Mouse (Mus musculus): ENCODE results near the gene Sfn.

DNA sequence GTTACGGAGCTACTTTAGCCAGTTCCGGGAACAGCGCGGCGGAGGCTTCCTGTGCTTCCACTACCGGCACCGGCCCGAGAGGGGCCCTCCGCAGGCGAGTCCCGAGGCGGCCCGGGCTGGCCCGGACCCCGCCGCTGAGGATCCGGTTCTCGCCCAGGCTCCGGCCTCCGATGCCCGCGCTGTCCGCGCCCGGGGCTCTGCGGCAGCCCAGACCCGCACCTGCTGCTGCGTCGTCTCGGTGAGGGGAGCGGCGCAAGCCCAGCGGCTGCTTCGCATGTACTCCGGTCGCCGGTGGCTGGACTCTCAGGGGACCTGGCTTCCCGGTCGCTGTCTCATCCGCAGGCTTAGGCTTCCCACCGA lies 27.1 kb downstream of the Sfn start:
- TF ChIP-seq EP300 (IDR thresholded peaks at IDR 0.05) (no peak), CTCF (IDR thresholded peaks at IDR 0.05) (no peak)

All from lung, postnatal 0 days (tissue).